17 mouse cellular contexts compared by ENCODE assay signal in the genomic region with DNA sequence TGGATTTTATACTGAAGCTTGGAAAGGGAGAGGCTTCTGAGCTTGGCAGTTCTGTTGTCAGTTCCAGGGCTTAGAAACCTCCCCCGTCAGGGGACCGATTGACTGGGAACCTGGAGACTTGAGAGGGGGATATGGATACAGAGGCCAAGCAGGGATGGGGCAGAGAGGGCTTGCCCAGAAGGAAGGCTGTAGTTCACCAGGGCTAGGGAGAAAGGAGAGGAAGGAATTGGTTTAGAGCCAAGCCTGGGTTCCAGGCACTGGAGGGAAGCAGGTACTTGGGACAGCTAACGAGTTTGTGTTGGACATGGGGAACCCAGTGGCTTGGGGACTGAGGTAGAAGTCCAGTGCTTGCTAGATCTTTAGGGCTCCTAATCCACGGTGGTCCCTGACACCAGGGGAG. TPM values are rescaled to one million over a fixed set of nuclear protein-coding genes. Genes with fewer than 3 reads are reported as not detected.
DNase-seq lines count a peak whose midpoint lies in the region; ATAC-seq and TF ChIP-seq lines count a peak whose summit lies in the region.
"Had no signal": no experiment of that assay in that cellular context is flagged by ENCODE, and none has a peak within 500 bp of the region (broad histone marks: within the 10 kb centered on the region; RNA-seq: fewer than 3 reads in every experiment).

No protein-coding gene starts in this region.

- no peaks in the 10 kb centered on the region for H3K36me3 ChIP-seq in heart, embryonic 13.5 days
- H3K36me3 ChIP-seq in liver, postnatal 0 days (replicated peaks; ENCODE audit: insufficient read depth, low read length): peaks cover 17% of the 10 kb centered on the region
- no peaks in the 10 kb centered on the region for H3K36me3 ChIP-seq in liver, embryonic 11.5 days (ENCODE audit: control insufficient read depth, insufficient read depth, low read length)
- H3K36me3 ChIP-seq: limb, embryonic 10.5 days had no signal

- peak overlapping the region; percentile 50 for H3K9ac ChIP-seq in heart, embryonic 13.5 days
- H3K9ac ChIP-seq in liver, postnatal 0 days (replicated peaks): peak overlapping the region; percentile 41
- H3K9ac ChIP-seq in liver, embryonic 11.5 days (ENCODE audit: low read depth, low read length): no peak overlapping the region
- H3K9ac ChIP-seq: forebrain, postnatal 0 days; liver, embryonic 15.5 days had no signal

- ATAC-seq in heart, embryonic 13.5 days (ENCODE audit: extremely low read depth, insufficient number of reproducible peaks, low FRiP score, low TSS enrichment): no peak
- ATAC-seq in liver, postnatal 0 days: no peak
- ATAC-seq in liver, embryonic 11.5 days (replicated peaks; ENCODE audit: low FRiP score): no peak

- no peak for TF ChIP-seq POLR2A in cortical plate, adult 2 months (IDR thresholded peaks at IDR 0.05; ENCODE audit: extremely low read depth, insufficient read depth, low read length)
- no peak for TF ChIP-seq POLR2A in olfactory bulb, adult 2 months (IDR thresholded peaks at IDR 0.05; ENCODE audit: insufficient read depth, low read depth, low read length)

- no peak overlapping the region for H3K4me3 ChIP-seq in heart, embryonic 13.5 days
- H3K4me3 ChIP-seq in liver, postnatal 0 days (ENCODE audit: low read depth, low read length): no peak overlapping the region
- no peak overlapping the region for H3K4me3 ChIP-seq in liver, embryonic 11.5 days (ENCODE audit: low read depth, low read length)
- no peak overlapping the region for H3K4me3 ChIP-seq in cortical plate, adult 2 months (ENCODE audit: insufficient read depth, low read length)
- peak overlapping the region; percentile 23 for H3K4me3 ChIP-seq in olfactory bulb, adult 2 months (ENCODE audit: insufficient read depth, low read depth, low read length)
- H3K4me3 ChIP-seq: gastrocnemius, adult 2 months; heart, adult 2 months; limb, embryonic 10.5 days; liver, embryonic 15.5 days had no signal

- H3K4me1 ChIP-seq in heart, embryonic 13.5 days: peaks cover 31% of the 10 kb centered on the region
- peaks cover 23% of the 10 kb centered on the region for H3K4me1 ChIP-seq in liver, postnatal 0 days (ENCODE audit: insufficient read depth)
- H3K4me1 ChIP-seq in liver, embryonic 11.5 days (replicated peaks; ENCODE audit: control insufficient read depth, insufficient read depth, low read length): peaks cover 15% of the 10 kb centered on the region
- H3K4me1 ChIP-seq in cortical plate, adult 2 months (ENCODE audit: control insufficient read depth, insufficient read depth, low read length): peaks cover 7% of the 10 kb centered on the region
- H3K4me1 ChIP-seq in olfactory bulb, adult 2 months (ENCODE audit: control insufficient read depth, insufficient read depth, low read length): peaks cover 62% of the 10 kb centered on the region
- H3K4me1 ChIP-seq: limb, embryonic 10.5 days had no signal

- H3K4me2 ChIP-seq in heart, embryonic 13.5 days: no peak overlapping the region
- no peak overlapping the region for H3K4me2 ChIP-seq in liver, postnatal 0 days (ENCODE audit: low read depth, low read length)
- no peak overlapping the region for H3K4me2 ChIP-seq in liver, embryonic 11.5 days
- H3K4me2 ChIP-seq: liver, embryonic 15.5 days had no signal

- peaks cover 14% of the 10 kb centered on the region for H3K27me3 ChIP-seq in heart, embryonic 13.5 days (replicated peaks)
- no peaks in the 10 kb centered on the region for H3K27me3 ChIP-seq in liver, postnatal 0 days (ENCODE audit: insufficient read depth, low read length)
- no peaks in the 10 kb centered on the region for H3K27me3 ChIP-seq in liver, embryonic 11.5 days (replicated peaks; ENCODE audit: control insufficient read depth, insufficient read depth, low read length)
- H3K27me3 ChIP-seq: liver, embryonic 15.5 days; Patski had no signal

- 73% methylated on average over 4 of the region's 4 CpGs for WGBS in heart, embryonic 13.5 days
- 69% methylated on average over 4 of the region's 4 CpGs for WGBS in liver, postnatal 0 days (ENCODE audit: insufficient replicate concordance)
- 77% methylated on average over 4 of the region's 4 CpGs for WGBS in liver, embryonic 11.5 days
- WGBS in olfactory bulb, adult 2 months: 44% methylated on average over 4 of the region's 4 CpGs

- no peak for DNase-seq in heart, postnatal 10 days
- DNase-seq in liver, postnatal 0 days: no peak
- no peak for DNase-seq in liver, embryonic 11.5 days (ENCODE audit: low spot score)
- DNase-seq in B cell, adult 2 months: no peak
- DNase-seq: heart, adult 2 months; heart, postnatal 36 days; kidney, adult 9 months; kidney, postnatal 4 days; lung, postnatal 36 days had no signal

- no peaks in the 10 kb centered on the region for H3K9me3 ChIP-seq in heart, embryonic 13.5 days
- no peaks in the 10 kb centered on the region for H3K9me3 ChIP-seq in liver, postnatal 0 days (ENCODE audit: low read length)
- H3K9me3 ChIP-seq in liver, embryonic 11.5 days (ENCODE audit: control insufficient read depth, low read length): no peaks in the 10 kb centered on the region
- H3K9me3 ChIP-seq: limb, embryonic 10.5 days; liver, embryonic 15.5 days had no signal

- intact Hi-C loops in heart, postnatal 10 days (cut with DNase I): no loop called here

- TF ChIP-seq EP300 in liver, postnatal 0 days (IDR thresholded peaks at IDR 0.05; ENCODE audit: low read depth): no peak

- TF ChIP-seq CTCF in liver, postnatal 0 days (IDR thresholded peaks at IDR 0.05; ENCODE audit: low read depth): no peak
- no peak for TF ChIP-seq CTCF in cortical plate, adult 2 months (IDR thresholded peaks at IDR 0.05; ENCODE audit: extremely low read depth, insufficient read depth, low read length)
- TF ChIP-seq CTCF in olfactory bulb, adult 2 months (IDR thresholded peaks at IDR 0.05; ENCODE audit: insufficient read depth, low read depth, low read length): no peak

- H3K27ac ChIP-seq in heart, embryonic 13.5 days (replicated peaks): no peak overlapping the region
- peak overlapping the region; percentile 97 for H3K27ac ChIP-seq in liver, postnatal 0 days (ENCODE audit: low read depth)
- H3K27ac ChIP-seq in liver, embryonic 11.5 days (ENCODE audit: low read depth, low read length): no peak overlapping the region
- H3K27ac ChIP-seq in cortical plate, adult 2 months (ENCODE audit: insufficient read depth, low read length): peak overlapping the region; percentile 5; the same call in 1 of the 2 replicates
- H3K27ac ChIP-seq in olfactory bulb, adult 2 months (ENCODE audit: insufficient read depth, low read depth, low read length): peak overlapping the region; percentile 98
- H3K27ac ChIP-seq: heart, adult 2 months; limb, embryonic 10.5 days; liver, embryonic 15.5 days had no signal

RNA-seq across cellular contexts. Expression of a gene that starts 12.7 kb away (rescaled TPM):
- polyA plus RNA-seq in heart, embryonic 13.5 days (2015; fragmentation: Nextera tagmentation; extraction: Ambion mirVana): 32.9 and 35.4 TPM in 2 replicates
- total RNA-seq in heart, postnatal 10 days (2021): 10 to 100 TPM; 22.1 to 32.3 TPM
- 361 and 384 TPM in 2 replicates for polyA plus RNA-seq in liver, postnatal 0 days (2015; fragmentation: Nextera tagmentation; extraction: Ambion mirVana)
- 86.4 and 93.9 TPM in 2 replicates for polyA plus RNA-seq in liver, embryonic 11.5 days (2014; fragmentation: Nextera tagmentation; extraction: Ambion mirVana)
- polyA plus RNA-seq in cortical plate, adult 2 months (2012; rRNA removed): 94.2 and 95.5 TPM in 2 replicates
- not detected in 2 replicates for polyA plus RNA-seq in olfactory bulb, adult 2 months (2012; ENCODE audit: insufficient read depth, insufficient read length, low replicate concordance, missing spikeins)

RNA-seq across cellular contexts. Expression of a gene that starts 18.3 kb away (rescaled TPM):
- polyA plus RNA-seq in heart, embryonic 13.5 days (2015; fragmentation: Nextera tagmentation; extraction: Ambion mirVana): 25.6 and 26.3 TPM in 2 replicates
- total RNA-seq in heart, postnatal 10 days (2021): 10 to 100 TPM; 49.4 to 50.7 TPM
- 16.0 and 18.1 TPM in 2 replicates for polyA plus RNA-seq in liver, postnatal 0 days (2015; fragmentation: Nextera tagmentation; extraction: Ambion mirVana)
- polyA plus RNA-seq in liver, embryonic 11.5 days (2014; fragmentation: Nextera tagmentation; extraction: Ambion mirVana): 33.8 and 33.9 TPM in 2 replicates
- polyA plus RNA-seq in cortical plate, adult 2 months (2012; rRNA removed): 16.3 and 19.1 TPM in 2 replicates
- not detected in 2 replicates for polyA plus RNA-seq in olfactory bulb, adult 2 months (2012; ENCODE audit: insufficient read depth, insufficient read length, low replicate concordance, missing spikeins)

RNA-seq across cellular contexts. Expression of a gene that starts 27.6 kb away (rescaled TPM):
- polyA plus RNA-seq in heart, embryonic 13.5 days (2015; fragmentation: Nextera tagmentation; extraction: Ambion mirVana): 23.0 and 28.0 TPM in 2 replicates
- total RNA-seq in heart, postnatal 10 days (2021): 10 to 100 TPM; 11.4 to 13.7 TPM
- 4.9 and 5.3 TPM in 2 replicates for polyA plus RNA-seq in liver, postnatal 0 days (2015; fragmentation: Nextera tagmentation; extraction: Ambion mirVana)
- 5.7 and 6.4 TPM in 2 replicates for polyA plus RNA-seq in liver, embryonic 11.5 days (2014; fragmentation: Nextera tagmentation; extraction: Ambion mirVana)
- polyA plus RNA-seq in cortical plate, adult 2 months (2012; rRNA removed): 65.1 and 74.5 TPM in 2 replicates
- not detected in 2 replicates for polyA plus RNA-seq in olfactory bulb, adult 2 months (2012; ENCODE audit: insufficient read depth, insufficient read length, low replicate concordance, missing spikeins)

Comparison
In these comparisons a context has a peak if more than half of its experiments do, and no peak if none do; other contexts are left out.
1. H3K27ac ChIP-seq: peak in liver, postnatal 0 days (single experiment), cortical plate, adult 2 months (single experiment) and olfactory bulb, adult 2 months (single experiment); none in heart, embryonic 13.5 days (single experiment) and liver, embryonic 11.5 days (single experiment).
2. RNA of a gene that starts 12.7 kb away (polyA plus RNA-seq): 361 to 384 TPM in liver, postnatal 0 days, 94.2 to 95.5 TPM in cortical plate, adult 2 months, 86.4 to 93.9 TPM in liver, embryonic 11.5 days and 32.9 to 35.4 TPM in heart, embryonic 13.5 days; not detected in olfactory bulb, adult 2 months; every median in the first group is over 10 times any median in the second.